Mouse (Mus musculus) layer of hippocampus, adult 11-12 months (tissue): ENCODE data around the gene A530084C06Rik.

Experiments used
- DNase-seq: peaks from one replicate; pipeline ENCODE4 v3.0.0; 2022; ENCODE audit warnings: low spot score

The A530084C06Rik gene

GRCm38 (mm10) chr13:31558521-31559418 is at the start of gene A530084C06Rik:
Gene A530084C06Rik, minus strand, starts transcription at chr13:31559333.
- peak; percentile 6 for DNase-seq

DNA sequence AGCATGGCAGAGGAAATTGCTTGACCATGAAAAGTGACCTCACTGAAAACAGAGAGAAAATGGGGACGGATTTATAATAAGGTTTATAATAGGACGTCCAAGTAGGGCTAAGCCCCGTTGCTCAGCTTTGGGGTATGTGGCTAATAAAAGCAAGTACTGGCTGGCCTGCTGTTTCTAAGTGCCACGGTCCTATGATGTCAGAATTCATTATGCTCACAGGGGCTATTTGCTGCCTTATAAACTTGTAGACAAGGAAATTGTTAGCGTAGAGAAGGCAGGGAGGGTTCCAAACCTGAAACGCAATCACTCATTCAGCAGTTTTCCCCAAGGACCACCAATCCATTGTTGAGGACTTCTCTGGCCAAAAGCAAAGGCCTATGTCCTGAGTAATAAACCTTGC is 44.8 kb upstream of the A530084C06Rik start:
- DNase-seq, result no peak

- DNase-seq, result no peak
Measured at GRCm38 (mm10) chr13:31599576-31599975, 40.4 kb upstream of the A530084C06Rik start.

GRCm38 (mm10) chr13:31587341-31587740 is 28.2 kb upstream of the A530084C06Rik start:
- DNase-seq, result no peak

GRCm38 (mm10) chr13:31579866-31580265 is 20.7 kb upstream of the A530084C06Rik start:
- no peak for DNase-seq

GRCm38 (mm10) chr13:31578389-31578788 is 19.3 kb upstream of the A530084C06Rik start:
- DNase-seq, result no peak

- DNase-seq, result no peak
Measured at GRCm38 (mm10) chr13:31577576-31577975, 18.4 kb upstream of the A530084C06Rik start.

DNA sequence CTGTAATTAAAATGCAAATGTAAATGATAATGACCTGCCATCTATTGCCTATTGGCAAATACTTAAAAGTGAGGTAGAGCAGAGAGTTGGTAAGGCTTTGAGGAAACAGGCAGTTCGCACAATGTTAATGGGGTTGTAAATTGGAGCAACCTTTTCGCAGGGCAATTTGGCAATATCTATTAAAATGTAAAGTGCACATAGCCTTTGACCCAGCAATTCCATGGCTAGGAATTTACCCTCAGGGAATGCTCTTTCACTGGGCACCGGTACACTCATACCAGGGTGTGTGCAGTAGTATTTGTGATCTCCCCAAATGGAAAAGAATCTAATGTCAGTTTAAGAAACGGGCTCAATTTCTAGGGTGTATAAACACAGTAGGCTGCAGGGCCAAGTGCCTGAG is 17.6 kb upstream of the A530084C06Rik start:
- DNase-seq, result no peak

GRCm38 (mm10) chr13:31574627-31575026 is 15.5 kb upstream of the A530084C06Rik start:
- no peak for DNase-seq

DNA sequence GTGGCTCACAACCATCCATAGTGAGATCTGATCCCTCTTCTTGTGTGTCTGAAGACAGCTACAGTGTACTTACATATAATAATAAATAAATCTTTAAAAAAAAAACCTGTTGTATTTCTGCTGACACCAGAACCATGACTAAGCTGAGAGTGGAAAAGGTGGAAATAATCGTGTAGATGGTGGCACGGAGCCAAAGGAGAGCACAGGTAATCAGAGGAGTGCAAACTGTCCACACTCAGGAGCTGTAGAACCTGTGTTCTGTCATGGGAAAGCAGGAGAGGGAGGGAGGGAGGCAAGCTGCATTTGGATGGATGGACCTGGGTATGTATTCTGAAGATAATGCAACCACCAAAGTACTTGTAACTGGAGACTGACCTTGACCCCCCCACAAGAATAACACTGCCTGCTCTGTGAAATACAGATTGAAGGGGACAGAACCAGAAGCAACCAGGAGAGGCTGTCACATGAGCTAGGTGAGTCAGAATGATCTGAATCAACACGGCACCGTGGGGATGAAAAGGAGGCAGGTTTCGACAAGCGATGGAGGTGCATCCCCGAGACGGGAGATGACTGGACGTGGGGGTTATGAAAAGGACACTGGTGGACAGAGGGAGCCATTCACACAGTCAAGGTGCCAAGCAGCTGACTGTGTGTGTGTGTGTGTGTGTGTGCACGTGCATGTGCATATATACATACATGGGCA is 13.8 kb upstream of the A530084C06Rik start:
- no peak for DNase-seq

DNA sequence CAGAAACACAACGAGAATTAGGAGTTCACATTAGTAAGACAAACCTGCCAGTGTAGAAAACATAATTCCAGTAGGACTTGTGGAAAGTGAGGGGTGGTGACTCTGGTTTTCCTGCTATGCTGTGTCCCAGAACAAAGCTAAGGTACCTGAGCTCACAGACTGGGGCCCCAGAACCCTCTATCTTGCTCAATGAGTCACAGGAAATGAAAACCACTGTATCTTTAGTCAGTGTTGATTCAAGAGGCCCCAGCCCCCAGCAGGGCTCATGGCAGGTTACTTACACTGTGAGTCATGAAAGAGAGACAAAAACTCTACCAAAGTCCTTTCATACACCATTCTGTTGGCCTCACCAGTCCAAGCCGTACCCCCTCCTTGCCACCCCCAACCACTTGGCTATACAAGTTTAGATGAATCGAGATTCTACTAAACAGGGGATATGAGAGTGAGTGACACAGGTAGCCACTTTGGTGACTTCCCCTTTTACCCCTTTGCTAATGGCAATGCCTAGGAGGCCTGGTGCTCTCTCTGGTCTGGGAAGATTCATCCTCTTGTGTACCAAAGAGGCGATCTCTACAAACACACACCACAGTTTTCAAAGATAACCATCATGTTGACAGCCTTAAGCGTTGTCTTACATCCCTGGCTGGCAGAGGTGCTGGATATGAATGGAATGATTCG is 8.6 kb upstream of the A530084C06Rik start:
- no peak for DNase-seq

GRCm38 (mm10) chr13:31567099-31567498 is 8.0 kb upstream of the A530084C06Rik start:
- no peak for DNase-seq

DNA sequence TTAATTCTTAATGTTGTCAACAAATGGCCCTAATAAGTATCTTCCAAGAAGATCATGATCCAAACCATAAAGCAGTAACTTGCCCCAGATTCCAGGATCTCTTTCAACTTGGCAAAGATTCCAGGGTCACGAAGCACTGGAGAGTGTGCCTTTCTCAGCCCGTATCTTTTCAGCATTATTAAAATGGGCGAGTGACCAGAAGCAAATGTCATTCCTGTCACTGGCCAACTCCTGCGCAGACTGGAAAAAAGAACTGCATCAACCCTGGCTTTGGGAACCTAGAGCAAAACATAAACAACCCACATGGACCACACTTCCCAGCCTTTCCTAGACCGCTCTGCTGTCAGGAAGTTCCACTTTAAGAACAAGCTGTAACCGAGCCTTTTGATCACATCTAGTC is 5.3 kb upstream of the A530084C06Rik start:
- DNase-seq, result no peak

- DNase-seq, result peak; percentile 12
Measured at GRCm38 (mm10) chr13:31559419-31560144, 449 bp upstream of the A530084C06Rik start.

DNA sequence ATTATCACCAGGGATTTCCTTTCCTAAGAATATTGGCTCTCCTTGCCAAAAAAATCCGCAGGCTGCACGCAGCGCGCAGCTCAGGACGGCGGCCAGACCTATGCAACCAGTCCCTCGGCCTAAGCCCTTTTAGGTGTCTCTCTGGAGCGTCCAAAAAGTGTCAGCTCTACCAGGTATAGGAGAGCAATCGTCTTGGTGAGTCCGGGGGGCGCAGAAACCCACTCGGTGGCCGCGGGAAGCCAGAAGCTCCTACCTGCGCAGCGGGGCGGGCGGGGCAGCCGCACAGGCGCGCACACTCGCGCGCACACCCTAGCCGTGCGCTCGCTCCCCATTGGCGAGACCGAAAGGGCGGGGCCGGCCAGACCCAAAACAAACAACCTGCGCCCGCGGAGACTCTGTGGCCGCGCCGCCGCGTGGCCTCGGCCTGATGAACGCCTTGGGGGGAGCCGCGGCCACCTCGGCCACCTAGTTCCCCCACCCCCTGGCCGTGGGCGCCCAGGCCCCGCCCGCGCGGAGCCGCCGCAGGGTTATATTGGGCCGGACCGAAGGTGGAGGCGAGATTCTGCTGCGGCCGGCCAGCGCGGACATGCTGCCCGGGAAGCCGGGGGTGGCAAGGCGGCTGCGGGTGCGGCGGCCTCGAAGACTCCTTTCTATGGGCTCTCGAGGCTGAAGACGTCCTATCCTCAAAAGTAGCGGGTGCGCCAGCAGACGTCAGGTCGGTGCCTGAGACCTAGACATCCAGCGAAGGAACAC is 1.2 kb downstream of the A530084C06Rik start:
- DNase-seq, result peak; percentile 14

- DNase-seq, result no peak
Measured at GRCm38 (mm10) chr13:31556964-31557767, 2.0 kb downstream of the A530084C06Rik start.

- DNase-seq, result no peak
Measured at GRCm38 (mm10) chr13:31555834-31556233, 3.3 kb downstream of the A530084C06Rik start, which contains the start of gene Foxq1. Gene Foxq1, plus strand, starts transcription at chr13:31556134.

DNA sequence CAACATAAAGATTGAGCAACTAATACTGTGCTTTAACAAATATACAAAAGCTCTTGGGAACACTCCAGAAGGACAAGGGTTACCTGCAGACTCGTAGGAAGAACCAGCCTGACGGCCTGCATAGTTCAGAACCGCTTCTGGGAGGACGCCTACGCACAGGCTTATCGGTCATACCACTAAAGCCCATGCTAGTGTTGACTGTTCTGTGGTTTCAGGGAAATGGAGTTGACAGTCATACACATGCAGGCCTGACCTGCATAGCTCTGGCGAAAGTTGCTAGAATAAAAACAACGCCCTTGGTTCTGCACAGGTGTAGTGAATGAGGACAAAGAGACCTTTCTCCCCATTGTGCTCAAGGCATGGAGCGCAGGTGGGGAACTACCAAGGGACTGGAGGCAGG is 11.5 kb downstream of the A530084C06Rik start:
- no peak for DNase-seq

- DNase-seq, result no peak
Measured at GRCm38 (mm10) chr13:31547204-31547603, 11.9 kb downstream of the A530084C06Rik start.

- DNase-seq, result no peak
Measured at GRCm38 (mm10) chr13:31546784-31547183, 12.3 kb downstream of the A530084C06Rik start.
